Mouse (Mus musculus) heart, postnatal 0 days (tissue): ENCODE results near the gene Zmat5.

Experiments
- CTCF ChIP-seq: IDR thresholded peaks from 2 replicates; pipeline ENCODE4 v1.5.1; 2016; ENCODE audit warnings: antibody characterized with exemption, control low read depth, low read depth
- EP300 ChIP-seq: IDR thresholded peaks from 2 replicates; pipeline ENCODE4 v1.6.1; 2016; ENCODE audit warnings: antibody characterized with exemption, low read depth

DNA sequence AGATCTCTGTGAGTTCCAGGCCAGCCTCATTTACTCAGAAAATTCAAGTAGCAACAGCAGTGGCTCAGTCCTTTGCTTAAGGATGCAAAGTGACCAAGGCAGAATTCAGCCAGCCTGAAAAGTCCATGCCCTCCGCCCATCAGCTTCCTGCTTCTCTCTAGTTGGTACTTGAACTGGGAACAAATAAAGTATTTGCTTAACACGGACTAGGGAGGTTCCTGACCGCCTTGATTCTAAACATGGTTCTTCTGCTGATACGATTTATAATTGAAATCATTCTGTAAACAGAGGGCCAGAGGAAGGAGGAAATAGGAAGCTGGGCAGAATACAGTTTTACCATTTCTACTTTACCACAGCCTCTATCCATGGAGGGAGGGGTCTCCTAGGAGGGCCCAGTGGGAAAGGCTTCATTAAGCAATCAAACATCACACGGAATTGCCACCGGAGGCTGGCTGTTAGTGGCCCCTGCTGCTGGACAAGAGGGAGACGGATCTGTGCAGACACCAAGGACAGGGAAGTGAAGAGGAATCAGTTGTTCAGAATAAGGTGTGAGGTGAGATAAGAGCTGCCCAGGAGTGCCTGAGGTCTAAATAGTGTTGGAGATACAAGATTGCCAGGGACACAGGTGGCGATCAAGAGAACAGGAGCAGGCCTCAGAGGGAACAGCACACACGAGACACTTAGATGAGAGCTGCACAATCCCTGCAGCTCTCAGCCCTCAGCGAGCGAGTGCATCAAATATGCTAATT, 15.7 kb upstream of the Zmat5 start:
- no peak for TF ChIP-seq CTCF
- no peak for TF ChIP-seq EP300
